Mouse (Mus musculus) A20 (cell line): ENCODE results near the gene Thegl.
A peak's percentile ranks its signal among the peaks of the same experiment; 100 is the strongest.
"Not testable (repeated sequence)": the region's sequence is repeated elsewhere in the genome, so short reads cannot be mapped to it uniquely, and the experiment has no call there.

Experiments used
- DNase-seq: peaks from one replicate; pipeline ENCODE4 v3.0.0-alpha.2; 2011; ENCODE audit warnings: low read depth, low spot score

The Thegl gene

DNA sequence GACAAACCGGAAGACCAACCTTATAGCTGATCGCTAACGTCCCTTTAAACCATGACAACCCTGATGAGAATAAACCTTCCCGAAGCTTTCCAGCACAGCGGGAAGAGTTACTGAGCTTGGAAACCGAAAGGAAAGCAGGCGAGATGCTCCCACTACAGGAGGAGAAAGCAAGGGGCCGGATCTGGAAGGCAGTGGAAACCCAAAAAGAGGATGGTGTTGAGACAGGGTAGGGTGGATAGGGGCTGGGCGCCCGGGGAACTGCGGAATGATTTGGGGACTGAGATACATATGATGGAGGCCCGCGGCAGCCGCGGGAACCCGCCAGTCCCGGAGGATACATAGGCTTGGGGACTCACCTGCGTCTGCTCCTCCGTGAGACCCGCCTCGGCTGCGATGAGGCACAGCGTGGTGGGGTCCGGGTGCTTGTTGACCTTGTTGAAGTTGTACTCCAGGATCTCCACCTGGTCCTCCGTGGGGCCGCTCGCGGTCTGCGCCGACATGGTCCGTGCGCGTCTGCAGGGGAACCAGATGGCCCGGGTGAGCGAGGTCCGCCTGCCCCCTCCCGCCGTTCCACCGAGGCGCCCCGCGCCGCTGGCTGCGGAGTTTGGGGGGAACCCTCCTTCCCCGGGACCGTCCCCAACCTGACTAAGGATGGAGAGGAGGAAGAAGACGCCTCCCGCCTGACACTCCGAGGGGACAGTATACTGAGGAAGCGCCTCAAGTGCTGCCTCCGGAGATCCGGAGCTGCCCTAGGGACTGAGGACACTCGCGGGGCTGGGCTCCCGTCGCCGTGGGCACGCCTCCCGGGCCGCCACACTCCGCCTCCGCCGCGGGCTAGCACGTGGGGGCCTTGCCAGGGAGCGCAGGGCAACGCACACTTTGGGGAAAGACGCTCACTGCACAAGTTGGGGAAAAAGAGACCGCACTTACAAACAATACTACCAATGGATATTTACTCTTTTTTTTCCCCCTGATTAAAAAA is 79.0 kb downstream of the Thegl start:
- DNase-seq: no peak

GRCm38 (mm10) chr5:77096194-77096593 is 80.4 kb downstream of the Thegl start:
- DNase-seq: not testable (repeated sequence)

DNA sequence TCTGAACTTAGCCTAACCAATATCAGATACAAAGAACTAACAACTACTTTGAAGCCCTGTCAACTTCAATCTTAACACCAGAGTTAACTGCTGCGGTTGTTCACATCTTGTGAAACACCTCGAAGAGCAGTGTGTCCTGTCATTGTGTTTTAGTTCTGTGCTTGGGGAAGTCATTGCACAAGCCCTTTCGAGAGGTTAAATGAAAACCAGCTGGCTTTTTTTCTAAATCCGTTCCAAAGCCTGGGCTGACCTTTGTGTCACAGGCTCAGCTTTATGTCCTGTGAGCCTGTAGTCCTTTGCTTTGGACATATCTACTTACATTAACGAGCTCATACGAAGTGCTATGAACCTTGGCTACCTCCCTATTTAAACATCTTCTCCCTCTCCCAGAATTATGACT is 81.9 kb downstream of the Thegl start:
- no peak for DNase-seq

GRCm38 (mm10) chr5:77098874-77099273 is 83.1 kb downstream of the Thegl start:
- DNase-seq: no peak

DNA sequence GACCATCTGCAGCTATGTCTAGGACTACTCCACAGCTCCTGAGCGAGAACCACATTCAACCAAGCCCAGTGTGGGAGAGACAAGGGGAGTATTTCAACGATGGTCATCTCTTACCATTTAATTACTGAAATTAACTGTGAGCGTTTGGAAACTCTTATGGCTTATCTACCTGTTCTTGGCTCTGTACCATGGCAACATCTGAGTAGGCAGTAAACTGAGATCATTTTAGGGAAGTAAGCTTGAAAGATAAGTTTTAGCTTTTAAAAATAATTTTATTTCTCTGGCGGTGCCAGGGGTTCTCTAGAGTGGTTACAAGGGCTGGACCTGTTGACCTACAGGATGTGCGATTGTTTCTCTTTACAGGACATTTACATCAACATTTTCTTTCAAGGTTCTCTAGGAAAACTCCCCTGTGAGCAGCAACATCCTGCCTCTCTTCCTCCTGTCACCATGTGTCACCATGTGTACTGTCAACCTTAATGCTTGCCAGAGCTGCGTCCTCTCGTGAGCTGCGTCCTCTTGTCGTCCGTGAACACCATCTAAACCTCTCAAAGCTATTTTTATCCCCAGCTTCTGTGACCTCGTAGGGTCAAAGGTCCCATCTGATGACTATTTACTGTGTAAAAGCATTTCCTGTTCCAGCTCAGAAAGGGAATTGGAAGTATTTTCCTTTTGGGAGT is 83.6 kb downstream of the Thegl start:
- DNase-seq: peak; percentile 14

GRCm38 (mm10) chr5:77099997-77100380 is 84.2 kb downstream of the Thegl start:
- DNase-seq: no peak

DNA sequence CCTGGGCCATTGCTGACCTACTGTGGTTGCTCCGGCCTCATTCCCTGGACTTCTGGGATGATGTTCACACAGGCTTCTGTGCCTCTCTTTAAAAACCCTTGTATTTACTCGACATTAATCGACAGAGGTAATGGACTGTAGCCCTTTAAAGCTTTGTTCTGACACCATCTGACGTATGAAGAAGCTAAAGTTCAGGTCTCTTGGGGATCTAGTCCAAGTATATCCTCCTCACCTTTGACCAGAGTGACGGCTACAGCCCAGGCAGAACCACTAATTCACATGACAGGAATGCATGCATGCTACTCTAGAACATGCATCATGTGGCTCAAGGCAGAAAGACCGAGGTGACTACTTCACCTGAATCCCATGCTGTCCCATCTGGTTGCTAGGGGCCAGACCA is 84.9 kb downstream of the Thegl start:
- no peak for DNase-seq

DNA sequence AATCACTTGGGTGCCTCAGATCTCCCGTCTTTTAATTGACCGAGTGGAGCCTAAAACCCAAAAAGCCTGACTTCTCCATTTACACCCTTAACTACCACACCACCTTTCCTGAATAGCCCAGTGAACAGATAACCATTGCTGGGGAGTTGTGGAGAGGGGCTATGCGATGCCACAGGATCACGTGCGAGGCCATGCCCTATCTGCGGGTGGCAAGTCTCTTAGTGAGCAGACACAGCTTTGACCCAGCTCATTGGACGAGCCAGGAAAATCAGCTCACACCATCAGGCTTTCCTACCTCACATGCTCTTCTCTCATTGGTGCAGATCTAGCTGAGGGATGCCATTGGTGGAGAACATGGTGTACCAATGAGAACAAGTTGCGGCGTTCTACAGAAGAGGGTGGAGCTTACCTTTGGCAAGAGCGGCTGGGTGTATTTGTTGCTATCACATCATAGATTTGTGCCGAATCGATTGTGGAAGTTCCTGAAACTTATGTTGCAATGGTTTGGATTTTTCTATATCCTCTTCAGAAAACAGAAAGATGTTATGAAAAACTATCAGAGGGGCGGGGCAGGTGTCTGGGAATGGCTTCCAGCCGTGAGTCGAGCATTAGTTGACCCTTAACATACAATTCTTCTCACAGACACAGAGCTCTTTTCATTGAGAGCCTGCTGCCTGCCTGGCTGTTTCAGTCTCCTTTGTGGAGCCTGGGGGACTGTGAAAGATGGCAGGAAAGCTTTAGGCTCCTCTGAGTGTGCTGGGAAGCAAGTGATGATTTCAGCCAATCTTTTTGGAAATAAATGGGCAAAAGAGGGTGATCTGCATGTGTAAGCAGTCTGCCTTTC is 86.9 kb downstream of the Thegl start:
- DNase-seq: no peak

- no peak for DNase-seq
Observed at GRCm38 (mm10) chr5:77107146-77107822, 91.5 kb downstream of the Thegl start.

DNA sequence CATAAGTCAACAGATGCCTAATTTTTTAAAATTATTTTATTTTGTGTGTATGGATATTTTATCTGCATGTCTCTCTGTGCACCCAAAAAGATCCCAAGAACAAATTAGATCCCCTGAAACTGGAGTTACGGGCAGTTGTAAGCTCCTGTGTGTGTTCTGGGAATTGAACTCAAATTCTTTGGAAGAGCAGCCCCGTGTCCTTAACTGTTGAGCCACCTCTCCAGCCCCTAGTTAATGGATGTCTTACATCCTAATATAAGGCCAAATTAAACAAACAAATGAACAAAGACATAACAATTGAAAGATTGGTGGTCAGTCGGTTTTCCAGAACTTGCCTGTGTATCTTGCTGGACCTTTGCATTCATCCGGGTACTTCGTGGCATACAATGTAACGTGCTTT is 93.0 kb downstream of the Thegl start:
- DNase-seq: no peak

GRCm38 (mm10) chr5:77109814-77110213 is 94.0 kb downstream of the Thegl start:
- DNase-seq: no peak
